Mouse (Mus musculus) T-helper 17 cell (primary cell): ENCODE data around the gene Gyg.
"Not testable (repeated sequence)": the region's sequence is repeated elsewhere in the genome, so short reads cannot be mapped to it uniquely, and the experiment has no call there.

Source experiments
- in situ Hi-C, 2 experiments: fragments of 300-600 bp; cut with MboI, MseI; formaldehyde crosslinking; loops; 1 replicate in 1 of 2; 2 replicates in 1 of 2; pipeline ENCODE4 v1.15.1; 2025; ENCODE audit warnings: high pct_unique_total_duplicates in 2 of 2

The Gyg gene

GRCm38 (mm10) chr3:20132731-20133130, 22.4 kb downstream of the Gyg start:
- in situ Hi-C loops: no loop called here

GRCm38 (mm10) chr3:20131350-20131720, 23.8 kb downstream of the Gyg start:
- in situ Hi-C loops: no loop called here

- in situ Hi-C loops: no loop called here
Measured at GRCm38 (mm10) chr3:20130456-20131349, 24.4 kb downstream of the Gyg start.

- in situ Hi-C loops: no loop called here
Measured at GRCm38 (mm10) chr3:20129491-20129890, 25.6 kb downstream of the Gyg start.

GRCm38 (mm10) chr3:20127047-20127595, 28.0 kb downstream of the Gyg start:
- in situ Hi-C loops: no loop called here

GRCm38 (mm10) chr3:20125604-20126003, 29.5 kb downstream of the Gyg start:
- in situ Hi-C loops: no loop called here

GRCm38 (mm10) chr3:20121582-20121981, 33.5 kb downstream of the Gyg start:
- in situ Hi-C loops: not testable (repeated sequence)

GRCm38 (mm10) chr3:20119686-20120244, 35.4 kb downstream of the Gyg start:
- in situ Hi-C loops: no loop called here

- in situ Hi-C loops: no loop called here
Measured at GRCm38 (mm10) chr3:20119044-20119591, 36.0 kb downstream of the Gyg start.

- in situ Hi-C loops: no loop called here
Measured at GRCm38 (mm10) chr3:20111913-20112312, 43.2 kb downstream of the Gyg start.

GRCm38 (mm10) chr3:20108881-20109280, 46.2 kb downstream of the Gyg start:
- in situ Hi-C loops: no loop called here

GRCm38 (mm10) chr3:20104776-20105175, 50.3 kb downstream of the Gyg start:
- in situ Hi-C loops: no loop called here

- in situ Hi-C loops: no loop called here
Measured at GRCm38 (mm10) chr3:20104318-20104717, 50.8 kb downstream of the Gyg start.

GRCm38 (mm10) chr3:20103830-20104229, 51.3 kb downstream of the Gyg start:
- in situ Hi-C loops: no loop called here

- in situ Hi-C loops: no loop called here
Measured at GRCm38 (mm10) chr3:20082161-20082560, 73.0 kb downstream of the Gyg start.

GRCm38 (mm10) chr3:20076145-20077053, 78.7 kb downstream of the Gyg start:
- in situ Hi-C loops: no loop called here
